Mouse (Mus musculus) megakaryocyte progenitor cell, adult 5-6 weeks (primary cell): ENCODE data around the gene Nln. TPM values are rescaled to one million over a fixed set of nuclear protein-coding genes. Genes with fewer than 3 reads are reported as not detected.
A peak's percentile ranks its signal among the peaks of the same experiment; 100 is the strongest.

Experiments
- ATAC-seq: replicated peaks from 2 replicates; pipeline ENCODE4 v1.8.0; 2016; ENCODE audit warnings: mild to moderate bottlenecking, moderate TSS enrichment, inconsistent platforms; ENCODE audit not compliant: poor library complexity
- total RNA-seq, 2 experiments: library from RNA; stranded (forward) in 1 of 2; stranded (reverse) in 1 of 2; fragments of 157-497, 149-512 nt in 1 of 2; fragments of 200-1000 nt in 1 of 2; gene quantifications; 2 replicates each; pipeline versions ENCODE4 v1.2.3 to v1.2.4; 2015 to 2017

Nln gene
- total RNA-seq, 2 experiments from 2014 or later, result 38.0 to 46.9 TPM

DNA sequence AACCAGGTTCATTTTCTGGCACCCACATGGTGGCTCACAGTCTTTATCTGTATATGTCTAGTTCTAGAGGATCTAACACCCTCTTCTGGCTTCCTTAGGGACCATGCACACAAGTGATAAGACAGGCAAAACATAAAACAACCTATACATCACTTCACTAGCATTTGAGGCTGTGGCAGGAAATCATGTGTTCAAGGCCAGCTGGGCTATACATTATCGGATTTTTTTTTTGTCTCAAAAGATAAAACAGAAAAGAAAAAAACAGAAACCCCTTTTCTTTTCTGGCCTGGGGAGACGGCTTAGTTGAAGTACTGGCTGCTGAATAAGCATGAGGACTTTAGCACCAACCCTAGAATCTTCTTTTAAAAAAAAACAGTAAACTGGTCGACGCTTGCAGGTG lies 64.3 kb downstream of the Nln start:
- ATAC-seq, result peak; percentile 62

DNA sequence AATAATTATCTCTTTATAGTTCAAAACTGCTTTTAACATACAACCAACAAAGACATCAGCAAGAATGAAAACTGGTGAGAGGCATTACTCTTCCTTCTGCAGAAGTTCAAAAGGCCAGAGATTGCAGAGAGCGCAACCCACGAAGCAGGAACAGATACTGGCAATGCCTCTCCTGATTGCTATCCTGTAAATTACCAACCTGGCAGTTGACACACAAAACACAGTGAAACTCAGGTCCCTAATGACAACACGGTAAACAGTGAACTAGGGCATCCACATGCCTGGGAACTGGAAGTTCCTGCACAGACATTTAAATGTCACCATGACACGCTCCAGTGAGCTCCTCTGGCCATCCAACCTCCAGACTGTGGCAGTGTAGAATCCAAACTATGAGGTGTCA lies 65.1 kb downstream of the Nln start:
- ATAC-seq, result no peak

DNA sequence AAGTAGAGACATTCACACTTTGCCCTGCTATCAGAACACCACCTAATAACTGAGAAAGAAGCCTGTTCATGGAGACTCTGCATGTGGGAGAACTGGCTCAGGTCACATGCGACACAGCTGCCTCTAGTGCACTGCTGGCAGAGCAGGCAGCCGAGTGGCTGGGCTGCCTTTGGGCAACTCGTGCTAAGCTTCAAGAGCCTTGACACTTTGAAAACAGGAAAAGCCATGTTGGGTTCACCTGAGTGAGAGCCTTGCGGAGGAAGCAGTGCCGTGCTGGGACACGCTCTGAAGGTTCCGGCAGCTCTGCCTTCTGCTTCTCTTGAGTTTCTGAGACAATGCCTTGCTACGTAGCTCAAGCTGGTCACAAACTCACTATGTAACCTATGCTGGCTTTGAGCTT lies 66.7 kb downstream of the Nln start:
- ATAC-seq, result no peak

DNA sequence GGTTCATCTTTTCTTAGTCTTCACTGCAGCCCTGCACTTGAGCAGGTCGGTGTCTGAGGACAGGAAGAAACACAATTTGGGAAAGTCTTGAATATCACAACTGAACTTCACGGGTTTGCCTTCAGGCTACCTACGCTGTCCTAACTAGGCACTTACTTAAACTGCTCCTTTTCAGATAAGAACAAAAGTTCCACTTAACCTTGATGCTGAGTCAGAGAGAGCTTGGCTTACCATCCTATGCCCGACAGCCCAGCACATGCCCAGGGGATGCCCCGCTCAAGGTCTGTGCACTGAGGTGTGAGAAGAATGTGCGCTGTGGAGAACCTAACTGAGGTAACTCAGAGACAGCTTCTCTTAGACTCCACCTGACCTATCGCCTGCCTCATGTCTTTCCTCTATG lies 67.9 kb downstream of the Nln start:
- ATAC-seq, result no peak; the same call in 1 of the 2 replicates

DNA sequence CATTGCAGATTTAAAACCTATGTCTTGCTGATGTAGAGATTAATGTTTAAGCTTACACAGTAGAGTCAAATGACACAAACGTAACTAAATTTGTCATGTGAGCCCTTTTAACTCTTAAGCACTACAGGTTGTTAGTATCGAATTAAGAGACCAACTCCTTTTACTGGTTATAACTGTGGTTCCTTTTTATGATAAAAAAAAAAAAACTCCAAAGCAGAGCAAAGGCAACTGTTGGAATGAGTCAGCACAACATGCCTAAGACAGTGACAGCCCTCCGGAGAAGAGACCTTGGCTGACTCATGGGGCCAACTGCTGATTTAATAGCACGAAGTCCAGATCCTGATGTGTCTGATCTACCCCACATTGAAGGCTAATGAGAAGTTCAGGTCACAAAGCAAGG lies 68.5 kb downstream of the Nln start:
- peak; percentile 59 for ATAC-seq

DNA sequence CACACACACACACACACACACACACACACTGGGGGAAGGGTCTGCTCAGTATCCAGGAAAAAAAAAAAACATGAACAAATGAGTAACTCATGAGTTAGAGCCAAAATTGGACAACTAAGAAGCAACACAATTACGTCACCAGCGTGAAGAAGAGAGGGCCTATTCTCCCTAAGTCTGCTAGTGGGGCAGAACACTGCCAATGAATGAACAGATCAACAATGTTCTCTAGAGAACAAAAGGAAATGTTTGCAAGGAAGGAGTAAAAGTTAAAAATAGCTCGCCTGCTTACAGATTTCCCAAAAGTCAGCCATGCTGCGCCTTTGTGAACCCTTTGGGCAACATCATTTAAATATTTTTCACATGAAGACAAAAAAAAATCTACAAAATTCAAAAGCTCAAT lies 69.6 kb downstream of the Nln start:
- ATAC-seq, result no peak

DNA sequence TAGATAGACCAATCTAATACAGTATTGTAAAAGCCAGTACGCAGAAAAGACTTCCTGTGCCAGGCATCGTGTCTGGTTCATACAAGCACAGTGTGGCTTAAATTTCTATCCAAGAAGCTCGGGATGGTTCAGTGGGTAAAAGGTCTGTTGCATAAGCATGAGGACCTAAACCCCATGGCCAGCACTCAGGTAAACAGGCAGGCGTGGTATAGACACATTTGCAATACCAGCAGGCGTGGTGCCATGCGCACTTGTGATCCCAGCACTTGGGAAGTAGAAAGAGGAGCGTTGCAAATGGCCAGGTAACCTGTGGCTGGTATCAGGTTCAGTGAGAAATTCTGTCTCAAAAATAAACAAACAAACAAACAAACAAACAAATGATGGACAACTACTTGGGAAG lies 70.5 kb downstream of the Nln start:
- no peak for ATAC-seq

DNA sequence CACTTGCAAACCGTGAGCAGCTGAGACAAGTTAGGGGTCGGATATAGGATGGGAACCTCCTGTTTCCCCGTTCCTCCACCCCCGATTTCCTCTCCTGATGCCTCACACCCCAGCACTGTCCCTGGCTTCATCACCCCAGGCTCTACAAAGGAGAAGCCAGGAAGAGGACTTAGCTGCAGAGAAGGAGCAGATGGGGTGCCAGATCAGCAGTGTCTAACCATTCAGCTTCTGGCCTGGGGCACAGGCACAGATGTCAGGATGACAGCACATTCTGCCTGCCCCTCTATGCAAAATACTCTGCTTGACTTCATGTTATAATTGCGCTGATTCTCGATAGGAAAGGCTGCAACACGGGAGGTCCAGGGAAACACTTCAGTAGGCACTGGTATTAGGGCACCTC lies 71.1 kb downstream of the Nln start:
- ATAC-seq, result no peak

DNA sequence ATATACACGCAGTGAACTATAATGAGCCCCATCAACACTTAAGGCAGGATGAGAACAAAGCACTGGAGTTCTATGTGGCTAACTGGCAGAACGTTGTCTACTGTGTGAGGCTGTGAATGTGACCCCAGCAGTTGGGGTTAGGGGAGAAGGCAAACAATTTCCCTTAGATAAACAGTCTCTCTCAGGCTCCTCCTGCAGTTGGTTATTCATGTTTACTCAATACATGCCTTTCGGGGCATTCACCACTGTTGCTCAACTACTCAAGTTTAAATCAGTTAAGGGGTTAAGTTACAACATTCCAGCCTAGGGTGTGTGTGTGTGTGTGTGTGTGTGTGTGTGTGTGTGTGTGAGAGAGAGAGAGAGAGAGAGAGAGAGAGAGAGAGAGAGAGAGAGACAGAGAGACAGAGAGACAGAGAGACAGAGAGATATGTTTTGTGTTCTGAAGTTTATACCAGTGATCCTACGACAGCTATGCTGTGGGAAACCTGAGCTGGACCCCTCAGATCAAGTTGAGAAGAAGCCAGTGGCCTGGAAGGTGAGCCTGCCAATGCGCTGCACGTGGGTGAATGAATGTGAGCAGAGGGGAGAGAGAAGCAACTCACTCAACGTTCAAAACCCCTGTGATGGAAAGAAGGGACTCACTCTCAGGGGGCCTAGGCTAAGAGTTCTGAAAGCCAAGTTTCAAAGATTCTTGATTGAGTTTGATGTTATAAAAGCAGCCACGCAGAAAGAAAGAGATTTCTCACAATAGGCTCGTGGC lies 71.7 kb downstream of the Nln start:
- ATAC-seq, result peak; percentile 30

DNA sequence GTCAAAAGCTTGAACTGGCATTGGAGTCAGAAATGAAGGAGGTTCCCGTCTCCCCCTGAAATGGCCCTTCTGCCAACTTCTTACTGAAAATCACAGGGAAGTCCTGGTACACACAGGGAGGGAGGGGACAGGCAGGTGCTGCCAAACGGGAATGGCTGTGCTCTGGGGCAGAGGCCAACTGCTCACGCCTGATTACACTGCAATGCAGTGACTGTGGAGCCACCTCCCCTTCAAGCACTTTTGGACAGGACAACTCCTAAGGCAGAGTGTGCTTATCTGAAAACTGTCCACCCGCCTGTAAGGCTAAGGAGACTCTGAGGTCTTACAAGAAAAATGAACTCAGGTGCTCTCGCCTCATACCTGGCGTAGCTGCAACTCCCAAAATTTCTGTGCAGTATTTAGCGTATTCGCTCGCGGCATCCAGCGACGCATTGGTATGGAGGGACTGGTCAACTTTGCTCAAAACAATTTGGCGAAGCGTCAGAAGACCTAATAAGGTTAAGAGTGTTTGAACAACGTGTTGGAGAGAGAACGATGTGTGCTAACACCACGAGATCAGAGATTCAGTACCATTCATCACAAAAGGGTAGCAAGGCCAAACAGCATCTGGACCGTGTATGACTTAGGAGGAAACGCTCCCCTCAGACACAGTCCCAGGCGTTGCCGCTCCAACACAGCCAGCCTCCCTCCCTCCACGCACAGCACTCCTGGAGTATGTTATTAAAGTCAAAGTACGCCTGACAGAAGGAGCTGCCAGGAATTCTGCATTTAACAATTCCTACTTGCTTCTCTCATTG lies 72.7 kb downstream of the Nln start:
- peak; percentile 56 for ATAC-seq

DNA sequence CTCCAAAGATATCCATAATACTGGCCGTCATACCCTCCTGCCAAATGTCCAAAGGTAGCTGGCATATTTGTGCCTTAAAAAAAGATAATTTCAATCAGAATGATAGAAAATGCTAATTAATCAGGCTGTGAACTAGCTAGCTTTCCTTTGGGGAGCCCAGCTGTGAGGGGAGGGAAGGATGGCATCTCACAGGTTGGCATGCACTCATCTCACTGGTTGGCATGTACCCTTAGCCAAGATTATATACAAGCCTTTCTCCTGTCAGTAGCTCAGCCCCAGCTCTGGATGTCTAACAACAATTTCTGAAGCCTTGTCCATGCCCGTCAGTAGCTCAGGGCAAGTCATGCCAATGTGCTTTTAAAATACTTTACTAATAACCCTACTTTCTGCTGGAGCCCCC lies 73.8 kb downstream of the Nln start:
- ATAC-seq, result no peak

DNA sequence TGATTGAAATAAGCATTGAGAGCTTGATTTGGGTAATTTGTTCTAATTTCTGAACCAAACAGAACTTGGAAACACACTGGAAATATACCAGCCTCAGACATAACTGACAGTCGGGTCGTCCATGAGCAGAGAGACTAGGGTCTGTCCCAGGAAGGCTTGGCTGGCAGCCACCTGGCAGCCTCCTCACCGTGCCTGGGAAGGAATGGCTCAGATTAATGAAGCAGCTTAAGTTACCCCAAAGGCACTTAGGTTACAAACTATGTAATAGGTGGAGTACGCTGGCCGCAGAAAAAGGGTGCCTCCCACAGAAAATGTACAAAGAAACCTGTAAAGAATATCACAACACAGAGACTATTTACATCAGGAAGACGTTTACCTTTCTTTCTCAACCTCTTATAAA lies 74.6 kb downstream of the Nln start:
- ATAC-seq, result no peak

DNA sequence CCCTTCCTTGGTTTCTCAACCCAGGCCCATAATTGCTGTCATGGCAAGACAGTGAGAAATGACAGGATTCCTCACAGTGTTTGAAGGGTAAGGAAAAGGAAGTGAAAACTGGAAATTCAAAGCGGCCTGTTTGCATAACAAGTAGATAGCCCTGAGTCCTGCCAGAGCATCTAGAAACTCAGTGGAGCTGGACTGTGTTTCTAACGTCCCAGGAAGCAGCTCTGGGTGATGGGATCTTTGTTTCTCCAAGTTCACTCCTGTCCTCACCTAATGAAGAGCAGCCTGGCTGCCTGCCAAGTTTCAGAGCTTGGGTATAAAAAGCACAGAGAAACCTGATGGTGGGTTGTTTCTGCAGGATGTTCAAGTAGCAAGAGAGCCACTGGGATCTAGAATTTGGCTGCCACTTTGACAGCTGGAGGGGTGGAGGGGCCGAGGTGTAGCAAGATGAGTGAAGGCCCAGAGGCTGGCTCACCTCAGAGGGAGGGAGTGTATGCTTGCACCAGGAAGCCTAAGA lies 76.7 kb downstream of the Nln start:
- ATAC-seq, result peak; percentile 69

DNA sequence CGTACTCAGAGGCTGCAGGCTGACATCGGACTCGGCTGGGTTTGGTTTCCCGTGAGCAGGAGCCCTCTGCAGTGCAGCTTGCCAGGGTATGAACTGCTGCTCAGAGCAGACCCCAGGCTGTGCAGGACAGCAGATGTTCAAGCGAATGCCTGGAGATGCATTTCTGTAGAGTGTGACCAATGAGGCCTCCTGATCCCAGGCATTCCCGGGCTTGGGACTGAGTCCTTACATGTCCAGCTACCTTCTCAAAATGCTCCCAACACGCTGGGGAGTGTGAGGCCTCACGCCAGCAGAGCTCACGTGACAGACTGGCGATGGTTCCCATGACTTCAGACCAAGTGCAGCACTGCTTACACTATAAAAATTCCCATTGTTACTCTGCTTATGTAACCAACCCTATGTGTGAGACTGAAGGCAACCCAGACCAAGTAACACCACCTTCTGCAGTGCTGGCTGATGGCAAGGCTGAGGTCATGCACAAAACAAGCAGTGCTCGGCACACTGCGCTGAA lies 77.5 kb downstream of the Nln start:
- no peak for ATAC-seq

DNA sequence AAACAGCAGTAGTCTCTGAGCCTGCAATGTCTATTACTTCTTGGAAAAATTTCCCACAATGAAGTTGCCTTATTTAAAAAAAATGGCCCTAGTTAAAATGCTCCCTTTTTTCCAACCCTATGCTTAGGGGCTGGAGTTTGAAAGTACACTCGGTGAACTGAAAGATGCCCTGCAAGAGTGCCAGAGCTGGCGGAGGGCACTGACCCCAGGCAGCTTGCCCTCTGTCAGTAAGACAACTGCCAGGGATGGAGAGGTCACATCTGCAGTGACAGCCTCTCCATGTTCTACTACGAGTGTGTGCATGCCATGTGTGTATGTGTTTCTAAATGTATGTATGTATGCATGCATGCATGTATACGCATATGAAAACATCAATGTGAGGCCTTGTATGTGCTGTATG lies 78.5 kb downstream of the Nln start:
- no peak for ATAC-seq

DNA sequence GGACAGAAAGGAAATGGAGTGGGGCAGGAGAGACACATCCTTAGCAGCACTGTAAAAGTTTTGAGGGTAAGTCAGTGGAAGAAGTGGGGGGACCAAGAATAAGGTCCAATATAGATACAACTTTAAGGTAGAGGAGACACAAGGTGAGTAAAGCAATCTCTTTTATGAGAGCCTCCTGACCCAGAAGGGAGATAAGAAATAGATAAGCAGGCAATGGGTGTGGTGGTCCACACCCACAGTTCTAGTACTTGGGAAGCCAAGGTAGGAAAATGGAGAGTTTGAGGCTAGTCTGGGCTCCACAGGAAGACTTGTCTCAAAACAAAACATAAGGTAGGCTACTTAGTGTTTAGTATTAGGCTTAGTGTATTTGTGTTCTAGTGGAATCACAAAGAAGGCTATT lies 79.9 kb downstream of the Nln start:
- ATAC-seq, result no peak

DNA sequence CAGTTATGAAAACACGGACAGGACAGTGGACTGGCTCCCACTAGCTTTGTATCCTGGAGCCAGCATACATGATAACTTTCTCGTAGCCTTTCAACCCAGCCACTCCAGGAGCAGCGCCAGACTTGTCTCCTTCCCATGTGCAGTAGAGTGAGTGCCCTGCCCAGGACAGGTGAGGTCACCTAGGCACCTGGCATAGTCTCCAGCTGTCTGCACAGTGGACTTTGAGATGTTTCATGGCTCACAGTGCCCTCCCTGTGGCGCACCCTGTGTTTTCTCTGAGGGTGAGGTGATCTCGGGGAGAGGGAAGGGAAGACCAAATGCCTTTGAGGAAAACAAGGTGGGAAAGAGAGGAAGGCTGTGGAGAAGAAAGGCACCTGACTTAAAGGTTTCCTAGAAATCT lies 80.3 kb downstream of the Nln start:
- ATAC-seq, result no peak

DNA sequence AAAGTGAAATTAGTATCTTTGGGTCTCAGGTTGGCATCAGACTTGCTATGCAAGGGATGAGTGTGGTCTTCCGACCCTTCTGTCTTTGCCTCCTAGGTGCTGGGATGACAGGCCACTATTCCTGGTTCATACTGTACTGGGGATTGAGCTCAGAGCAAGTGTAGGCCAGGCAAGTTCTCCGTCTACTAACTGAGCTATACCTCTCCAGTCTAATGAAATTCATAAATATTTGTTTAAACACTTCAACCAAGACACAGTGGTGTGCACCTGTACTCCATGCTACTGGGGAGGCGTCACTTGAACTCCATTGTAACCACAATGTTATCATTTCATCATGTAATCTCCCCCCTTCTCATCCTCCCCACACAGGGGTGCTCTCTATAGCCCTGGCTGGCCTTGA lies 82.9 kb downstream of the Nln start:
- ATAC-seq, result no peak

DNA sequence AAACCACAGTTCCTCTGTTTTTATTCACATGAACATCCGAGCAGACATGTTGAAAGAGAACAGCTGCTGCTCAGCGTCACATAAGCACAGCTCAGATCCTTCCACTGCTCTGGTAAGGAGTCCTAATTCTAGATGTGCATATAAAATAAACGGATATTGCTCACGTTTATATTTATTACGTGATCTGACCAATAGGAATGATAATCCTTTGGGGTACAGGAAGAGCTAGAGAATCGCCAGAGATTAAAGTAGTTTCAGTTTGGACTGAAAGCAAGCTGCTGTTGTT lies 83.8 kb downstream of the Nln start:
- no peak for ATAC-seq

DNA sequence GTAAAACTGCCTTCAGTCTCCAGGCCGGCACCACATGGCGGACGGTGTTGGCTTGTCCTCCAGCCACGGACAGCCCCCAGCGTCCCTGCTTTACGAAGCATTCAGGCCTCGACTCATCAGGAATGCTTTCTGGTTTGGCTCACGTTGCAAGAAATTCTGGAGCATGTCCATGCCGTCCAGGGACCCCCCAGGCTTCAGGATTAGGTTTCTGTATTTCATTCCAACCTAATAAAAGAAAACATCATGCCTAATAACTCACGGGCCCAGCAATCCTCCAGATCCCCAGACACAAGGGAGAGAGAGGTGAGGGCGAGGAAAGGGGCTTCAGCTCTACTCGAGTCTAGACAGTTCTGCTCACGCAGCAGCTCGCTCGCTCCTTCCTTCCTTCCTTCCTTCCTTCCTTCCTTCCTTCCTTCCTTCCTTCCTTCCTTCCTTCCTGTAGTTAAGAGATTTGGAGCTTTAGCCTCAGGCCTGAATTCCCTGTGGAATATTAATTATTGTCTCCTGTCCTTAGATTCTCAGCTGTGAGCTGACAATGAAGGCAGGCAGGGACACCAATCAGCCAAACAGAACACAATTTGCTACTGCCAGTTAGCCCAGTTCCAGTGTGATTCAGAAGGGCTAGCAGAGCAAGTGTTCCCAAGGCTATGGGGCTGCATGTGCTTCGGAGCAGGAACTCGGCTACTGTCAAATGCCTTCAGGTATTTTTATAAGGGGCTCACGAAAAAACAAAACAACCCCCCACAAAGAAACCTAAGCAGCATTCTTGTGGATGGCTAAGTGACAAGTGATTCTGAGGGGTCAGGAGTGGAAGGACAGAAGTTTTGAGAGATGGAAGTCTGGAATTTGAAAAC lies 84.3 kb downstream of the Nln start:
- no peak for ATAC-seq

DNA sequence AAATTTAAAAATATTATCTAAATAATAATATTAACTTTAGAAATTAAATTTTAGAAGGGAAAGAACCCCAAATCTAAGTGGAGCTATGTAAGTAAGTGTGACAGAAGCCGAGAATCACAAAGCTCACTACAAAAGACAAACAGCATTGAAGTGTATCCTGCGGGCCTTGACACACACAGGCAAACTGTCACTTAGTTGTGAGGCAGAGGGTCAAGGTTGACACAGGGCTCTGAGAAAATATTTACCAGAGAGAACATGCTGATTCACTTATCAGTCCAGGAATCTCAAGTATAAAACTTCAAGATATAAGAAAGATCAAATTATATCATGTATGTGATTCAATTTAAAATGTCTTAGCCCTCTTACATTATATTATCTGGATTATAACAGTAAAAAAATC lies 85.1 kb downstream of the Nln start:
- no peak for ATAC-seq
